Mouse (Mus musculus): Measurements from ENCODE around the gene Map2k5. TPM values are rescaled to one million over a fixed set of nuclear protein-coding genes. Genes with fewer than 3 reads are reported as not detected.

The Map2k5 gene
- polyA plus RNA-seq, 1 experiment from 2014 or later = 40.9 TPM

DNA sequence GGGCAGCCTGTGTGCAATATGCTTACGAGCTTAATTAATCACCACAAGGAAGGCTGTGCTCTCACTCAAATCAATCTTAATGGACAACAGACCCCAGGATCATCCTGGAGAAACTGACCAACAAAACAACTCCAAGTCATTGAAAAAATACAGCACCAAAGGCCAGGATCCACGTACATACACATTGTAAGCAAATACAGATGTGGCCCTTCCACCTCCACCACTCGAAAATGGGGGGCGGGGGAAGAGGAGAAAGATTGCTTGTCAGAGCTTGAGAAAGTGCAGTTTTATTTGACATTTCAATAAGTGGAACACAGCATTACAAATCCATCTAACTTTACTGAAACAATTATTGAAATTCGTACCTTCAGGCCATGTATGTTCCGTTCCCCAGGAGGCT lies 39.0 kb downstream of the Map2k5 start:
- no peaks in the 10 kb centered on the region for H3K27me3 ChIP-seq
- H3K9ac ChIP-seq (replicated peaks) = no peak overlapping the region
- peaks cover 26% of the 10 kb centered on the region for H3K4me1 ChIP-seq (replicated peaks)
- H3K9me3 ChIP-seq = no peaks in the 10 kb centered on the region
- 75% methylated on average over 6 of the region's 6 CpGs for WGBS
- peaks cover 29% of the 10 kb centered on the region for H3K36me3 ChIP-seq
- ATAC-seq = no peak
- H3K4me2 ChIP-seq (replicated peaks) = no peak overlapping the region
- H3K27ac ChIP-seq = peak overlapping the region; percentile 46; the same call in 1 of the 2 replicates
- no peak overlapping the region for H3K4me3 ChIP-seq (replicated peaks)

- no peak for ATAC-seq
- H3K4me2 ChIP-seq (replicated peaks) = no peak overlapping the region
- no peak overlapping the region for H3K27ac ChIP-seq
- no peaks in the 10 kb centered on the region for H3K9me3 ChIP-seq
- H3K4me1 ChIP-seq (replicated peaks) = peaks cover 24% of the 10 kb centered on the region
- H3K4me3 ChIP-seq (replicated peaks) = no peak overlapping the region
- 98% methylated on average over 4 of the region's 4 CpGs for WGBS
- H3K27me3 ChIP-seq = no peaks in the 10 kb centered on the region
- H3K9ac ChIP-seq (replicated peaks) = no peak overlapping the region
- peaks cover 37% of the 10 kb centered on the region for H3K36me3 ChIP-seq
Measured at GRCm38 (mm10) chr9:63335816-63336215, 41.9 kb downstream of the Map2k5 start.

DNA sequence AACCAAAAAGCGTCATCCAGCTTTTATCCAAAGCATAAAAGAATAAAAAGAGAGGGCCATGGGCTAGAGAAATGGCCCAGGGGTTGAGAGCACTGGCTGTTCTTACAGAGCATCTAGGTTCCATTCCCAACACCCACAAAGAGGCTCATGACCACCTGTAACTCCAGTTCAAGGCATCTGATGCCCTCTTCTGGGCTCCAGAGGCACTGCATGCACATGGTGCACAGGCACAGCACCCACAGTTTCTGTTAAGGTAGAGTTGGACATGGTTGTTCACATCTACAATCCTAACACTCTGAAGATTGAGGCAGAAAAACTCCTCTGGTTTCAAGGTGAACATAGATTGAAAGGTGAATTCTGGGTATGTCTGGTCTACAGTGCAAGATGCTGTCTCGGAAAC lies 44.6 kb downstream of the Map2k5 start:
- H3K9me3 ChIP-seq = no peaks in the 10 kb centered on the region
- no peak overlapping the region for H3K9ac ChIP-seq (replicated peaks)
- H3K36me3 ChIP-seq = peaks cover 39% of the 10 kb centered on the region
- peaks cover 11% of the 10 kb centered on the region for H3K4me1 ChIP-seq (replicated peaks)
- H3K4me2 ChIP-seq (replicated peaks) = no peak overlapping the region
- H3K27ac ChIP-seq = no peak overlapping the region
- H3K4me3 ChIP-seq (replicated peaks) = no peak overlapping the region
- no peaks in the 10 kb centered on the region for H3K27me3 ChIP-seq
- ATAC-seq = no peak
- WGBS = 98% methylated on average over 2 of the region's 2 CpGs

DNA sequence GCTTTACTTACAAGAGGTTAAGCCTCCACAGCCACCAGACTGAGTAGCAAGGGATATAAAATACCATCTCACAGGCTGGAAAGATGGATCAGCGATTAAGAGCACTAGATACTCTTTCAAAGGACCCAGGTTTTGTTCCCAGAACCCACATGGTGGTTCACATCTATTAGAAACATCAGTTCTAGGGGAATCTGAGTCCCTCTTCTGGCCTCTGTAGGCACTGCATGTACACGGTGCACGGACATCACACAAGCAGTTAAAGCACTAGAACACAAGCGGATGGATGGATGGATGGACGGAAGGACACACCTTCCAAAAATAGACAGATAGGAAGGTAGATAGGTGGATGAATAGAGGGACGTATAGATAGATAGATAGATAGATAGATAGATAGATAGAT lies 46.5 kb downstream of the Map2k5 start:
- Histone ChIP-seq H3K27ac (no peak overlapping the region), H3K4me1 (replicated peaks) (peaks cover 11% of the 10 kb centered on the region), H3K9ac (replicated peaks) (no peak overlapping the region), H3K36me3 (peaks cover 27% of the 10 kb centered on the region), H3K27me3 (no peaks in the 10 kb centered on the region), H3K4me3 (replicated peaks) (no peak overlapping the region), H3K9me3 (no peaks in the 10 kb centered on the region), H3K4me2 (replicated peaks) (no peak overlapping the region)
- WGBS = 95% methylated on average over 6 of the region's 6 CpGs
- ATAC-seq = no peak

DNA sequence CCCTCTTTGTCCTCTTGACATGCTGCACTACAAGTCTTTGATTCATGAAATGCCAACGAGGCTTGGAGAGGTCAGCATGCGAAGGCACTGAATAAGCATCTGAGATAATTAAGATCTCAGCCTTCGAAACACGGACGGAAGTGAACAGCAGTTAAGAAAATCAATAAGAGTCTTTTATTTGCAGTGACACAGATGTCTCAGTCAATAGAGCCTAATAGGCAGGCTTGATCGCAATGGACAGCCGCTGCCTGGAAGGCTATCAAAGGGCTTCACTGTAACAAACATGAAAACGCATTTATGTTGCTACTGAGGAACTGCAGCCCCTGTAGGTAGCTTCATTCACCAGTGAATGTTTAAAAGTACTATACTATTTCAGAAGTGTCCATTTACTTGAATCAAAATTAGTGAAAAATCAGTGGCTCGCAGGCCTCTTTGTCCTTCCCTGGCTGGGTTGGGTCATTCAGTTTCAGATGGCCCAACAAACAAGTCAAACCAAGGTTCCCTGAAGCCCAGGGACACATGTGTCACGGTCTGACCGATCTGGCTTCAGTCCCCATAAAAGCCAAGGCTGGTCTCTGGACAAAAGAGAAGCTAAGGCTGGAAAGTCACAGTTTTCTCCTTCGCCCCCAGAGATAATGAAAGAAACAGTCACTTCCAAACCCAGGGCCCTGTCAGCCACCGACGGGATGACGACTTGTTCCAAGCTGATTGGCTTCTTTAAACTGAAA lies 48.6 kb downstream of the Map2k5 start:
- H3K36me3 ChIP-seq = peaks cover 14% of the 10 kb centered on the region
- no peak overlapping the region for H3K27ac ChIP-seq
- H3K4me3 ChIP-seq (replicated peaks) = no peak overlapping the region
- no peak for ATAC-seq
- no peak overlapping the region for H3K9ac ChIP-seq (replicated peaks)
- H3K4me1 ChIP-seq (replicated peaks) = peaks cover 11% of the 10 kb centered on the region
- H3K4me2 ChIP-seq (replicated peaks) = no peak overlapping the region
- no peaks in the 10 kb centered on the region for H3K9me3 ChIP-seq
- WGBS = 43% methylated on average over 15 of the region's 15 CpGs
- H3K27me3 ChIP-seq = no peaks in the 10 kb centered on the region

GRCm38 (mm10) chr9:63315231-63315630 lies 62.5 kb downstream of the Map2k5 start:
- Histone ChIP-seq H3K9me3 (no peaks in the 10 kb centered on the region), H3K4me3 (replicated peaks) (no peak overlapping the region), H3K4me2 (replicated peaks) (no peak overlapping the region), H3K36me3 (peaks cover 5% of the 10 kb centered on the region; the same call in 1 of the 2 replicates), H3K27ac (no peak overlapping the region), H3K9ac (replicated peaks) (no peak overlapping the region), H3K27me3 (no peaks in the 10 kb centered on the region), H3K4me1 (replicated peaks) (no peaks in the 10 kb centered on the region)
- ATAC-seq = no peak

- no peaks in the 10 kb centered on the region for H3K9me3 ChIP-seq
- H3K4me2 ChIP-seq (replicated peaks) = no peak overlapping the region
- H3K4me3 ChIP-seq (replicated peaks) = no peak overlapping the region
- no peak overlapping the region for H3K27ac ChIP-seq
- no peaks in the 10 kb centered on the region for H3K27me3 ChIP-seq
- no peak overlapping the region for H3K9ac ChIP-seq (replicated peaks)
- no peak for ATAC-seq
- peaks cover 3% of the 10 kb centered on the region; the same call in 1 of the 2 replicates for H3K4me1 ChIP-seq (replicated peaks)
- H3K36me3 ChIP-seq = no peaks in the 10 kb centered on the region
- WGBS = 79% methylated on average over 4 of the region's 4 CpGs
Measured at GRCm38 (mm10) chr9:63314126-63314525, 63.6 kb downstream of the Map2k5 start.

DNA sequence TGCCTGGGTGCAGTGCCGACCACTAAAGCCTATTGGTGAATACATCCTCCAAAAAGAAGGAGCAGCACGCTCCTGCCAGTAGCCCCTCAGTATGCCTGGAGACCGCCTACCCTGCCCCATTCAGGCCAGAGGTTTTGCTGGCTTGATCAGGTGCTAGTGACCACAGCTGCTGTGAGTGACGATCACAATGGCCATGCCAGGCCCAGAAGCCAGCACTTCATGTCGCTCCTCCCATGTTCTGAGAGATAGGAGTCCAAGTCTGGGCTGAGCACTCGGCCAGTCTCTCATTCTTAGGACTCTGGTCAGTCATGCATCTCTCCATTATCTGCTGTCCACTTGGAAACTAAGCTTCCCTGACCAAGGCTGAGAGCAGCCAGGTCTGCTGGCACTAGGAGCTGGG lies 67.7 kb downstream of the Map2k5 start:
- 91% methylated on average over 6 of the region's 6 CpGs for WGBS
- Histone ChIP-seq H3K27me3 (no peaks in the 10 kb centered on the region), H3K27ac (no peak overlapping the region), H3K9ac (replicated peaks) (no peak overlapping the region), H3K36me3 (peaks cover 4% of the 10 kb centered on the region), H3K4me1 (replicated peaks) (peaks cover 15% of the 10 kb centered on the region), H3K4me2 (replicated peaks) (no peak overlapping the region), H3K9me3 (0 out of 2 replicates have a peak, but pooled peaks cover 3% of the 10 kb centered on the region), H3K4me3 (replicated peaks) (no peak overlapping the region)
- ATAC-seq = no peak

GRCm38 (mm10) chr9:63309008-63309407 lies 68.7 kb downstream of the Map2k5 start:
- H3K27me3 ChIP-seq = no peaks in the 10 kb centered on the region
- 71% methylated on average over 5 of the region's 5 CpGs for WGBS
- H3K4me2 ChIP-seq (replicated peaks) = no peak overlapping the region
- H3K4me3 ChIP-seq (replicated peaks) = no peak overlapping the region
- H3K9me3 ChIP-seq = 0 out of 2 replicates have a peak, but pooled peaks cover 3% of the 10 kb centered on the region
- ATAC-seq = no peak
- no peak overlapping the region for H3K27ac ChIP-seq
- no peak overlapping the region for H3K9ac ChIP-seq (replicated peaks)
- peaks cover 4% of the 10 kb centered on the region for H3K36me3 ChIP-seq
- H3K4me1 ChIP-seq (replicated peaks) = peaks cover 15% of the 10 kb centered on the region

- 32% methylated on average over 4 of the region's 4 CpGs for WGBS
- no peak overlapping the region for H3K27ac ChIP-seq
- H3K9me3 ChIP-seq = 0 out of 2 replicates have a peak, but pooled peaks cover 3% of the 10 kb centered on the region
- no peak overlapping the region for H3K9ac ChIP-seq (replicated peaks)
- H3K27me3 ChIP-seq = no peaks in the 10 kb centered on the region
- no peak overlapping the region for H3K4me2 ChIP-seq (replicated peaks)
- peaks cover 15% of the 10 kb centered on the region for H3K4me1 ChIP-seq (replicated peaks)
- no peak for ATAC-seq
- H3K4me3 ChIP-seq (replicated peaks) = no peak overlapping the region
- H3K36me3 ChIP-seq = peaks cover 4% of the 10 kb centered on the region
Measured at GRCm38 (mm10) chr9:63308441-63308840, 69.3 kb downstream of the Map2k5 start.

DNA sequence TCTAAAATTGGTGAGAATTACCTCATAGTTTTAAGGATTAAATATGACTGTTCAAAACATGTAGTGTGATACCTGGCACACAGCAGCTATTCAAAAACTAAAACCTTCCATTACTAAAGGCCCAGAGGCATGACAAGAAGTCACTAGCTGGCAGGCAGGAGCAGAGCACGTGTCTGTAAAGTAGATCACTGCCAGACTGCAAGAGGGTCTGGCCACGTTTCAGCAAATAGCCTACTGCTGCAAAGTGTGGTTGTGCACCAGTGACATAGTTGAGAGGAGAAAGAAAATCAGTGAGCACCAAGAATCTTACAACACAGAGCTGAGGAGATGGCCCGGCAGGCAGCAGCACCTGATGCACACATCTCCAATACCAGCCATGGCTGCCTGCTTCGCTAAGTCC lies 75.2 kb downstream of the Map2k5 start:
- Histone ChIP-seq H3K27ac (no peak overlapping the region), H3K4me2 (replicated peaks) (no peak overlapping the region), H3K27me3 (no peaks in the 10 kb centered on the region), H3K9ac (replicated peaks) (no peak overlapping the region), H3K36me3 (peaks cover 6% of the 10 kb centered on the region), H3K9me3 (0 out of 2 replicates have a peak, but pooled peaks cover 3% of the 10 kb centered on the region), H3K4me3 (replicated peaks) (no peak overlapping the region), H3K4me1 (replicated peaks) (no peaks in the 10 kb centered on the region)
- no peak for ATAC-seq
- 90% methylated on average over 4 of the region's 4 CpGs for WGBS

- no peak overlapping the region for H3K4me2 ChIP-seq (replicated peaks)
- no peaks in the 10 kb centered on the region for H3K9me3 ChIP-seq
- peaks cover 12% of the 10 kb centered on the region for H3K4me1 ChIP-seq (replicated peaks)
- no peak overlapping the region for H3K27ac ChIP-seq
- H3K4me3 ChIP-seq (replicated peaks) = no peak overlapping the region
- ATAC-seq = no peak
- 0 out of 2 replicates have a peak, but pooled peaks cover 2% of the 10 kb centered on the region for H3K36me3 ChIP-seq
- WGBS = 94% methylated on average over 3 of the region's 3 CpGs
- no peaks in the 10 kb centered on the region for H3K27me3 ChIP-seq
- no peak overlapping the region for H3K9ac ChIP-seq (replicated peaks)
Measured at GRCm38 (mm10) chr9:63298656-63299055, 79.0 kb downstream of the Map2k5 start.

Measured in midbrain, embryonic 13.5 days (tissue).